Mouse (Mus musculus): ENCODE results near the gene Hs6st3. TPM values are rescaled to one million over a fixed set of nuclear protein-coding genes. Genes with fewer than 3 reads are reported as not detected.

The Hs6st3 gene
- polyA plus RNA-seq (2012; rRNA removed): 0.55 and 0.83 TPM in 2 replicates

GRCm38 (mm10) chr14:119137906-119138785, at the start of gene Hs6st3:
Gene Hs6st3 (plus strand): TSS chr14:119138341.

GRCm38 (mm10) chr14:119098851-119099569, 39.1 kb upstream of the Hs6st3 start, which contains the start of gene Uggt2:
Gene Uggt2 (minus strand): TSS chr14:119099430.

Other genes starting within 250 kb of the Hs6st3 start
- gene Dzip1, start 212.9 kb upstream of the Hs6st3 start, polyA plus RNA-seq (2012; rRNA removed): 66.8 and 74.4 TPM in 2 replicates
- 17.2 and 17.6 TPM in 2 replicates for gene Dnajc3, start 200.4 kb upstream of the Hs6st3 start, polyA plus RNA-seq (2012; rRNA removed)
- 35.9 and 36.4 TPM in 2 replicates for gene Uggt2, start 38.9 kb upstream of the Hs6st3 start, polyA plus RNA-seq (2012; rRNA removed)

All from central nervous system, embryonic 11.5 days (tissue).